Mouse (Mus musculus) olfactory bulb, adult 2 months (tissue): ENCODE results near the gene Nudt19. TPM values are rescaled to one million over a fixed set of nuclear protein-coding genes. Genes with fewer than 3 reads are reported as not detected.

Source experiments
- H3K27ac ChIP-seq: fragments of 200-500 bp; 2 replicates; pipeline ENCODE4 v1.5.1; 2012; ENCODE audit warnings: low read depth, low read length; ENCODE audit not compliant: insufficient read depth
- H3K4me1 ChIP-seq: fragments of 200-500 bp; 2 replicates; pipeline ENCODE4 v1.6.1; 2012; ENCODE audit warnings: low read length; ENCODE audit not compliant: control insufficient read depth, insufficient read depth
- H3K4me3 ChIP-seq: fragments of 200-500 bp; 2 replicates; pipeline ENCODE4 v1.5.1; 2012; ENCODE audit warnings: mild to moderate bottlenecking, low read depth, low read length, moderate library complexity; ENCODE audit not compliant: insufficient read depth
- CTCF ChIP-seq: fragments of 200-500 bp; IDR thresholded peaks from 2 replicates; pipeline ENCODE4 v1.5.1; 2012; ENCODE audit warnings: low read depth, mild to moderate bottlenecking, low read length, moderate library complexity; ENCODE audit not compliant: insufficient read depth
- POLR2A ChIP-seq: fragments of 200-500 bp; IDR thresholded peaks from 2 replicates; pipeline ENCODE4 v1.6.1; 2012; ENCODE audit warnings: mild to moderate bottlenecking, low read depth, low read length, moderate library complexity; ENCODE audit not compliant: insufficient read depth
- WGBS: fragments of 180-500 bp; shearing (Covaris S2); methylation state at CpG from one replicate; pipeline ENCODE4 v1.1.7; 2018; 5-methylcytosine and 5-hydroxymethylcytosine counted together
- polyA plus RNA-seq: library from polyadenylated mRNA; stranded (reverse); fragments of >200 nt; gene quantifications from 2 replicates; pipeline ENCODE4 v1.2.4, GENCODE M21; 2012; ENCODE audit warnings: low replicate concordance; ENCODE audit not compliant: missing spikeins, insufficient read depth, insufficient read length

Nudt19 gene
- polyA plus RNA-seq, 1 experiment: not detected

- 86% methylated on average over 5 of the region's 5 CpGs for WGBS
- Histone ChIP-seq H3K4me1 (peaks cover 23% of the 10 kb centered on the region), H3K27ac (no peak overlapping the region), H3K4me3 (no peak overlapping the region)
- no peak for TF ChIP-seq POLR2A
- no peak for TF ChIP-seq CTCF
Observed at GRCm38 (mm10) chr7:35587728-35588127, 31.6 kb upstream of the Nudt19 start.

DNA sequence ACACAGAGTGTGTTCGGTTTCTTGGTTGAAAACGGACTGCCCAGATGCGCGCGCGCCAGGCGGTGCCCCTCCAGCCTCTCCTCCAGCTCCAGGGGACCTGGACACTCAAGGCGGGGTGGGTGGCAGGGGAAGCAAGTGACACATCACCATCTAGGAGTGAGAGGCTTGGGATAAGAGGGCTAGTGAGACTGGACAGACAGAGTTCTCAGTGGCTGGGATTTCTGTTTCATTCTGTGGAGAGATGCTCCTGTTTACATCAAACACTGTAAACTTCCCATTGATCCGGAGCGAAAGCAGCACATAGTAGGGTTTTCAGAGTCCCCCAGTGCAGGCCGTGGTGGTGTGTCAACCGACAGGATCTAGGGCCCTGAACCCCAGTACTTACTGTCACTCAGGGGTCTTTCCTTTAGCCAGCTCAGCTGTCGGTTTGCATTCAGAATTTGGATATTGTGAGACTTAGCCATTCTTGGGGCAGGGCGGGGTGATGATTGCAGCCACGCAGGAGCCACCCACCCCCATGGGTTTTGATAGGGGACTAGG is 30.9 kb upstream of the Nudt19 start:
- Histone ChIP-seq H3K27ac (no peak overlapping the region), H3K4me1 (peaks cover 23% of the 10 kb centered on the region), H3K4me3 (peak overlapping the region; percentile 64)
- TF ChIP-seq POLR2A (no peak), CTCF (no peak)
- 25% methylated on average over 15 of the region's 15 CpGs for WGBS

- no peak; the same call in 1 of the 2 replicates for TF ChIP-seq POLR2A
- no peak for TF ChIP-seq CTCF
- peaks cover 23% of the 10 kb centered on the region for H3K4me1 ChIP-seq
- H3K27ac ChIP-seq: no peak within 1 kb of the TSS
- under 1% methylated on average over 49 of the region's 49 CpGs for WGBS
- peak within 1 kb of the TSS; percentile 64 for H3K4me3 ChIP-seq
Observed at GRCm38 (mm10) chr7:35586055-35586905, 30.2 kb upstream of the Nudt19 start, which contains the start of gene Ankrd27. TSS of gene Ankrd27 (plus strand) at chr7:35586244.

DNA sequence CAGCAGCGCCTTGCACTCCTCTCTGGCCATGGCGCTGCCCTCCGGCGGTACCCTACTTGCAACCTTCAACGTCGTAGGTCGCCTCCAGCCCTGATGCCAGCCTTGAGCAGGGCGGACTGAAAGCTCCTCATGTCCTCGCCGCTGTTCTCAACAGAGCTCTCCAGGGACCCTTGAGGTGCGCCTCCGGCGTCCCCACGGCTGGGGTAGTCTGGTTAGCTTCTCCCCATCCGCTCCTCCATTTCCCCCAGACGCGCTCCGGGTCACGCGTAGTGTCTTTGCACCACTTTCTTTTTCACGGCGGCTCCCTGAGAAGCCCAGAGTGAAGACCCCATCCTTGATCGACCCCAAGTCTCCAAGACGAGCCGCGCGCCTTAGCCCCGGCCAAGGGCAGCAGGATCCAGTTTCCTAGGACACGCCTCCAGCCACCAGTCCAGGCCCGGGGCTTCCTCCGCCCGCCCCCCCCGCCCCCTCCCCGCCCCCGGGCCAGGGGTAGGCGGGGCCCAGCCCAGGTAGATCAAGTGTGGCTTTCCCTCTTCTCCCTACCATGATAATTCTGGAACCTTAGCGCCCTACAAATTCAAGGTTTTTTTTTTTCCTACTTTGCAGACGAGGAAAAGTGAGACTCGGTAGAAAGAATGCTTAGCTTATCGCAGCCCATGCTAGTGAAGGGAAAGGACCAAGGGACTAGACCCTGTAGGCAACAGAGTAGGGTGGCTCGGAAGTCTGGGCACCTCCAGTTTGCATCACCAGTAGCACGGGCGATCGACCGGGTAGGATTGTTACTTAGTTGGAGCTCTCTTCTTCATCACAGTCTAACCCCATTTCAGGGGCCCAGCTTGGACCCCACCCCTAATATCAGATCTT is 29.3 kb upstream of the Nudt19 start, which contains the start of gene Rgs9bp:
Gene Rgs9bp, minus strand, starts transcription at position 392 of the 864 bp plus-strand sequence.
- H3K4me1 ChIP-seq: peaks cover 23% of the 10 kb centered on the region
- H3K27ac ChIP-seq: no peak within 1 kb of the TSS
- peak within 1 kb of the TSS; percentile 64 for H3K4me3 ChIP-seq
- no peak; the same call in 1 of the 2 replicates for TF ChIP-seq POLR2A
- no peak for TF ChIP-seq CTCF
- WGBS: 1% methylated on average over 45 of the region's 45 CpGs

GRCm38 (mm10) chr7:35584786-35585190 is 28.7 kb upstream of the Nudt19 start:
- under 1% methylated on average over 50 of the region's 50 CpGs for WGBS
- Histone ChIP-seq H3K4me3 (peak overlapping the region; percentile 64), H3K27ac (no peak overlapping the region), H3K4me1 (peaks cover 23% of the 10 kb centered on the region)
- TF ChIP-seq POLR2A (no peak), CTCF (no peak)

DNA sequence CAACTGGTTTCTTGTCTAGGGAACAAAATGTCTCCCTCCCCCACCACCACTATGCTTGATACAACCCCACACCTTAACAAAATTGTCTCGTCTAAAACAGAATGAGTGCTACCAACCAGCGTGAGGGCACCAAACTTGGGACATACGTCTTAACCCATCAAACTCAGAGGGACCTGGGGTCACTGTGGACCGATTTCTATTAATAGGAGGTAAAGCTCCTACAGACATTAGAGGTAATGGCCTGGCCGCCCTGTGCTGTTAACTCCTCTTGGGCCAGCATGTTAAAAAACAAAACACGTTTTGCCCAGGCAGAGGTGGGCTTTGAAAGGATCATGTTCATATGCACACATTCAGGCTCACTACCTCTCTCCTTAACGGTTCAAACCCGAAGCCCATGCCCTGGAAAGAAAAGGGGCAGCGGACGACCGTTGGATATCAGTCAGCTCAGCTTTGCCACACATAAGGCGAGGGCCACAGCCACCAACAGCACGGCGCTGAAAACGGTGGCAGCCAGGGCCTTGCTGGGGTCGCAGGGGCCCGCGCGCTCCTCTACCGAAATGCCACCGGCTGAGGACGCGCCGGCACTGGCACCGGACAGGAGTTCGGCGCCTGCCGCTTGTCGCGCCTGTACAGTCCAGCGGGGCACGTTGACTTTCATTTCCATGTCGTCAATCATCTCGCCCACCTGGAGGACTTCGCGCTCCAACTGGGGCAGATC is 28.1 kb upstream of the Nudt19 start:
- Histone ChIP-seq H3K4me1 (peaks cover 23% of the 10 kb centered on the region), H3K4me3 (peak overlapping the region; percentile 64), H3K27ac (no peak overlapping the region)
- no peak for TF ChIP-seq CTCF
- no peak for TF ChIP-seq POLR2A
- 12% methylated on average over 36 of the region's 36 CpGs for WGBS

GRCm38 (mm10) chr7:35583476-35584025 is 27.4 kb upstream of the Nudt19 start:
- Histone ChIP-seq H3K27ac (no peak overlapping the region), H3K4me1 (peaks cover 23% of the 10 kb centered on the region), H3K4me3 (no peak overlapping the region)
- TF ChIP-seq CTCF: no peak
- TF ChIP-seq POLR2A: no peak
- WGBS: 37% methylated on average over 11 of the region's 11 CpGs

GRCm38 (mm10) chr7:35582719-35583118 is 26.6 kb upstream of the Nudt19 start:
- Histone ChIP-seq H3K4me1 (peaks cover 23% of the 10 kb centered on the region), H3K27ac (no peak overlapping the region), H3K4me3 (no peak overlapping the region)
- WGBS: 77% methylated on average over 5 of the region's 5 CpGs
- TF ChIP-seq POLR2A: no peak
- no peak for TF ChIP-seq CTCF
